Mouse (Mus musculus) G1E (cell line): ENCODE data around the gene Tymp. TPM values are rescaled to one million over a fixed set of nuclear protein-coding genes. Genes with fewer than 3 reads are reported as not detected.

Source experiments
- ATAC-seq: 2 replicates; pipeline ENCODE4 v1.8.0; 2016; ENCODE audit warnings: mild to moderate bottlenecking; ENCODE audit not compliant: insufficient number of reproducible peaks, poor library complexity, low FRiP score, severe bottlenecking; ENCODE audit errors: extremely low read depth
- DNase-seq: peaks from one replicate; pipeline ENCODE4 v3.0.0; 2012; ENCODE audit warnings: low spot score
- H3K27me3 ChIP-seq: 2 replicates; pipeline ENCODE4 v1.6.1; 2012; ENCODE audit warnings: mild to moderate bottlenecking, low read length, inconsistent platforms; ENCODE audit not compliant: insufficient read depth
- H3K36me3 ChIP-seq: replicated peaks from 2 replicates; pipeline ENCODE3; 2012; ENCODE audit warnings: mild to moderate bottlenecking, inconsistent platforms
- H3K4me1 ChIP-seq: 2 replicates; pipeline ENCODE4 v1.6.1; 2012; ENCODE audit warnings: low read depth, low read length, inconsistent platforms, mixed read lengths; ENCODE audit not compliant: insufficient read depth
- H3K4me3 ChIP-seq: 2 replicates; pipeline ENCODE4 v1.5.1; 2012; ENCODE audit warnings: low read depth, mild to moderate bottlenecking, inconsistent platforms, low read length, moderate library complexity, mixed read lengths
- H3K9me3 ChIP-seq: replicated peaks from 2 replicates; pipeline ENCODE4 v1.6.1; 2012; ENCODE audit warnings: inconsistent platforms
- CTCF ChIP-seq: IDR thresholded peaks from 2 replicates; pipeline ENCODE4 v1.5.1; 2012; ENCODE audit warnings: low read depth, low read length, inconsistent platforms, mixed read lengths
- GATA1 ChIP-seq: IDR thresholded peaks from 2 replicates; pipeline ENCODE4 v1.6.1; 2012; ENCODE audit warnings: borderline replicate concordance, low read length, inconsistent platforms, mixed read lengths
- GATA2 ChIP-seq: IDR thresholded peaks from 2 replicates; pipeline ENCODE4 v1.6.1; 2012; ENCODE audit warnings: low read depth, low read length, inconsistent platforms, borderline replicate concordance
- POLR2AphosphoS5 ChIP-seq: IDR thresholded peaks from 2 replicates; pipeline ENCODE4 v1.6.1; 2012; ENCODE audit warnings: low read depth, low read length, inconsistent platforms; ENCODE audit not compliant: insufficient replicate concordance
- TAL1 ChIP-seq: conservative IDR thresholded peaks from 2 replicates; pipeline ENCODE4 v1.6.1; 2012; ENCODE audit warnings: low read depth, low read length, inconsistent platforms, mixed read lengths
- polyA plus RNA-seq: library from polyadenylated mRNA; stranded (reverse); fragments of >175 nt; gene quantifications from 2 replicates; pipeline ENCODE4 v1.2.3, GENCODE M21; 2012
- total RNA-seq, 2 experiments: library from RNA; stranded (forward) in 1 of 2; stranded (reverse) in 1 of 2; fragments of 200-1000 nt in 1 of 2; fragments of >200 nt in 1 of 2; fragmentation: Nextera tagmentation in 1 of 2; gene quantifications; 2 replicates each; pipeline ENCODE4 v1.2.3; 2014 to 2017

The Tymp gene
- total and polyA plus RNA-seq, 3 experiments, result 0.27 to 0.69 TPM; not detected in 1

- Histone ChIP-seq H3K4me1 (peaks cover 7% of the 10 kb centered on the region), H3K27me3 (peaks cover 9% of the 10 kb centered on the region; the same call in 1 of the 2 replicates), H3K36me3 (no peaks in the 10 kb centered on the region), H3K9me3 (no peaks in the 10 kb centered on the region), H3K4me3 (no peak overlapping the region)
- no peak for TF ChIP-seq POLR2AphosphoS5
- TF ChIP-seq GATA1, result no peak
- no peak for TF ChIP-seq GATA2
- no peak for TF ChIP-seq TAL1
- TF ChIP-seq CTCF, result no peak
- DNase-seq (no peak), ATAC-seq (no peak)
Measured at GRCm38 (mm10) chr15:89341678-89342077, 35.2 kb downstream of the Tymp start.

DNA sequence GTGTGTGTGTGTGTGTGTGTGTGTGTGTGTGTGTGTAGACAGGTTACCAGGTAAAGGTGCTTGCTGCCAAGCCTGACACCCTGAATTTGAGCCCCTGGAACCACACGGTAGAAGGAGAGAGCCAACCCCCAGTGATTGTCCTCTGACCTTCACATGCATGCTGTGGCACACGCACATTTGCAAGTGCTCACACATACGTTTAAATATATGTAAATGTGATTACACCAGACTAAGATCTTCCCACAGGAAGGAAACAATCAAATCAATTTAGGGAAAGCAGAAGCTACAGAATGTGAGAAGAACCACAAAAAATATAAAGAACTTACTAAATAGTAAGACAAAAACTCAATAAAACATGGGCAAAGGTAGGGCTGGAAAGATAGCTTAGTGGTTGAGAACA is 36.7 kb downstream of the Tymp start:
- ATAC-seq, result no peak
- H3K9me3 ChIP-seq, result no peaks in the 10 kb centered on the region
- peaks cover 7% of the 10 kb centered on the region for H3K4me1 ChIP-seq
- TF ChIP-seq CTCF (no peak), POLR2AphosphoS5 (no peak), GATA2 (no peak), TAL1 (no peak), GATA1 (no peak)
- peak overlapping the region; percentile 13; the same call in 1 of the 2 replicates for H3K4me3 ChIP-seq
- DNase-seq, result no peak
- no peaks in the 10 kb centered on the region for H3K36me3 ChIP-seq
- H3K27me3 ChIP-seq, result peaks cover 22% of the 10 kb centered on the region; the same call in 1 of the 2 replicates

DNA sequence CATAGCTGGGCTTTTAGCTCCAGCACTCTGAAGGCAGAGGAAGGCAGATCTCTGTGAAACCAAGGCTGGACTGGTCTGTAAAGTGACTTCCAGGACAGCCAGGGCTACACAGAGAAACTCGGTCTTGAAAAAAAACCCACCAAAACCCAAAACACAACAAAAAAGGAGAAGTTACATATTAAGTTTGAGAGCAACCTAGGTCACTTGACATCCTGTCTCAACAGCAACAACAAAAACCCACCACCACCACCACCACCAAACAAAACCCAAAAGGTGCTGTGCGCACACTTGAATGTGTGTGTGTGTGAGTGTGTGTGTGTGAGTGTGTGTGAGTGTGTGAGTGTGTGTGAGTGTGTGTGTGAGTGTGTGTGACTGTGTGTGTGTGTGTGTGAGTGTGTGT is 37.1 kb downstream of the Tymp start:
- ATAC-seq, result no peak

GRCm38 (mm10) chr15:89336422-89336821 is 40.4 kb downstream of the Tymp start:
- Histone ChIP-seq H3K4me3 (no peak overlapping the region), H3K36me3 (no peaks in the 10 kb centered on the region), H3K4me1 (peaks cover 7% of the 10 kb centered on the region), H3K27me3 (peaks cover 32% of the 10 kb centered on the region), H3K9me3 (no peaks in the 10 kb centered on the region)
- no peak for DNase-seq
- ATAC-seq, result no peak
- TF ChIP-seq POLR2AphosphoS5 (no peak), CTCF (no peak), GATA1 (no peak), TAL1 (no peak)

More for the DNA sequence above, 37.1 kb downstream of the Tymp start:
- no peak for TF ChIP-seq GATA1
- H3K4me1 ChIP-seq, result peaks cover 7% of the 10 kb centered on the region
- H3K4me3 ChIP-seq, result peak overlapping the region; percentile 13; the same call in 1 of the 2 replicates
- H3K9me3 ChIP-seq, result no peaks in the 10 kb centered on the region
- H3K27me3 ChIP-seq, result peaks cover 26% of the 10 kb centered on the region
- no peaks in the 10 kb centered on the region for H3K36me3 ChIP-seq
- DNase-seq, result no peak

DNA sequence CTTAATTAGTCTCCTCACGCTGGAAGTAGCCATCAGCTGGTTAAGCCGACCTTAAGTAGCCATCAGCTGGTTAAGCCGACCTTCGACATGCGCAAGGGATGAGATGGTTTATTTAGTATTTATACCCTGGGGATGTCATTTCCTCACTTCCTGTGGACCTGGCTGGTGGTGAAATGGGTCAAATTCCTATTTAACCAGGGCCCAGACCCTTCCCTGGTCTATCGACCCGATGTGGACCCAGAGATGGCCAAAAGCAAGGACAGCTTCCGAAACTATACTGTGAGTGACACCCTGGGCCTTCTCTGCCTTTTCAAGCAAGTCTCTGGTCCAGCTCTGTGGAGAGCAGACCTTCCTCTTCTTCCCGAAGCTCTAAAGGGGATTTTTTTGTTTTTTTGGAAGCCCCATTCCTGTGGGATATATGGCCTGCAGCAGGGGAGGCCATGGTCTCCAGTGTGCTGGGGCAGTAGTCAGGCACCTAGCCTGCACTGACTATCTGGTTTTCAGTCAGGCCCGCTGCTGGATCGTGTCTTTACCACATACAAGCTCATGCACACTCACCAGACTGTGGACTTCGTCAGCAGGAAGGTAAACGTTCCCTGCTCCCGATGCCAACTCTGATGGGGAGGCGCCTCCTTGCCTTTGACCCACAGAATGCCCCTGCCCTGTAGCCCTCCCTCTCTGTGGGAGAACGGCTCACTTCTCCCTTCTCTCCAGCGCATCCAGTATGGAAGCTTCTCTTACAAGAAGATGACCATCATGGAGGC is 41.9 kb downstream of the Tymp start:
- ATAC-seq (no peak), DNase-seq (no peak)
- Histone ChIP-seq H3K9me3 (no peaks in the 10 kb centered on the region), H3K4me3 (no peak overlapping the region), H3K4me1 (peaks cover 5% of the 10 kb centered on the region), H3K36me3 (no peaks in the 10 kb centered on the region), H3K27me3 (peaks cover 27% of the 10 kb centered on the region)
- TF ChIP-seq POLR2AphosphoS5, result no peak
- no peak for TF ChIP-seq CTCF
- no peak for TF ChIP-seq TAL1
- TF ChIP-seq GATA2, result no peak
- no peak for TF ChIP-seq GATA1

DNA sequence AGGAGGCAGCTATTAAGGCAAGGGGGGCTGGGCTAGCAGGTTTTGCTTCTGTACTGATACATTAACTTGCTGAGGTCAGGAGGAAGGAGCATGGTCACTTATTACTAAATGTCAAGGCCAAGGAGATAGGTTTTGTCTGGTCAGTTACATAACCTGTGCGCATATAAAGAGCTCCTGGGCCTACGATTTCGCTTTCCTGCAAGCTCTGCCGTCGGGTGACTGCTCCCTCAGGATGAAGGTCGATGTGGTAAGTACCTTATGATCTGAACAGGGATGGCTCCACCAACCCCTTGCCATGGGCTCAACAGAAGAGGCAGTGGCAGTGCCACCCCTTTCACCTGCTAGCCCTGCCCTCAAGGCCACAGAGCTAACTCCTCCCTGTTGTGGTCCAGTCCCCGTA is 42.6 kb downstream of the Tymp start, which contains the start of gene Miox:
Gene Miox (plus strand): TSS at position 128 of the 400 bp plus-strand sequence.
- no peak for ATAC-seq
- no peak for DNase-seq
- no peaks in the 10 kb centered on the region for H3K9me3 ChIP-seq
- H3K27me3 ChIP-seq, result peaks cover 27% of the 10 kb centered on the region
- H3K4me3 ChIP-seq, result no peak within 1 kb of the TSS
- H3K36me3 ChIP-seq, result no peaks in the 10 kb centered on the region
- TF ChIP-seq CTCF (no peak), POLR2AphosphoS5 (no peak), GATA1 (no peak), GATA2 (no peak), TAL1 (no peak)
- H3K4me1 ChIP-seq, result no peaks in the 10 kb centered on the region

DNA sequence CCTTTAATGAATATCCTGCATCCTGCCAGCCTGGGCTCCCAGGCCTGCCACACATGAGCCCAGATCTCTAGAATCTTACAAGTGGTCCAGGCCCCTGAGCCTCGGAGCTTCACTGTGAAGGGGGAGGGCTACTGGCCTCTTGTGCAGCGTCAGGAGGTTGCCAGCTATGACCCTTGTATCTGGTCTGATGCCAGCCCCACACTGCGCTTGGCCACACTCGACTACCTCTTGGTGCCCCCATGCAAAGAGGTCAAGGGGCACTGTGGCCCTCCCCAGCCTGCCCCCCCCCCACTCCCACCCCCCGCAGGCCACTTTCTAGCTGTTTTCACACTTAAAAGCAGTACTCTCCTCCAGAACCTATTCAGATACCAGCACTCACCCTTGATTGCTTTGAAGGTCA is 50.4 kb downstream of the Tymp start:
- H3K4me3 ChIP-seq, result no peak overlapping the region
- TF ChIP-seq GATA1, result no peak
- TF ChIP-seq TAL1, result no peak
- TF ChIP-seq GATA2, result no peak
- TF ChIP-seq POLR2AphosphoS5, result no peak
- TF ChIP-seq CTCF, result no peak
- H3K9me3 ChIP-seq, result no peaks in the 10 kb centered on the region
- H3K36me3 ChIP-seq, result no peaks in the 10 kb centered on the region
- ATAC-seq (no peak), DNase-seq (no peak)
- no peaks in the 10 kb centered on the region; the same call in 1 of the 2 replicates for H3K4me1 ChIP-seq
- H3K27me3 ChIP-seq, result peaks cover 41% of the 10 kb centered on the region
